Mouse (Mus musculus): ENCODE results near the gene Olfr295. TPM values are rescaled to one million over a fixed set of nuclear protein-coding genes. Genes with fewer than 3 reads are reported as not detected.

The Olfr295 gene
- total RNA-seq (2023; ENCODE audit: inconsistent age) = not detected in 4 replicates

DNA sequence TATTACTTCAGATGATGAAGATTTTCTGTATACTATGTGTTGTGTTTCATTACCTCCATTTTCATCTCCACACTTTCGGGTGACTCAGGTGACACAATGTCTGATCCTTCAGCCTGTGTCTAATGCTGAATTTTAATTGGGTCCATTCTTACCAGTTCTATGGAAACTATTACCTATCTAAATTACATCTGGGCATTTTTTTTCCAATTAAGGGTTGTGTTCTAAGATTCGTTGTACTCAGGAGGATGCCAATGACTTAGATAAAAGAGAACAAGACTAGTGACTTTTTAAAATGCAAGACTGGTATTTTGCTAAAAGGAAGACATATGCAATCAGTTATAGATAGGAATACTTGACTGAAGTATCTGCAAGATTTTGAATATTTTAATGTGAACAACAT is at the start of gene Olfr295:
Gene Olfr295, plus strand, starts transcription at position 301 of the 400 bp plus-strand sequence.

DNA sequence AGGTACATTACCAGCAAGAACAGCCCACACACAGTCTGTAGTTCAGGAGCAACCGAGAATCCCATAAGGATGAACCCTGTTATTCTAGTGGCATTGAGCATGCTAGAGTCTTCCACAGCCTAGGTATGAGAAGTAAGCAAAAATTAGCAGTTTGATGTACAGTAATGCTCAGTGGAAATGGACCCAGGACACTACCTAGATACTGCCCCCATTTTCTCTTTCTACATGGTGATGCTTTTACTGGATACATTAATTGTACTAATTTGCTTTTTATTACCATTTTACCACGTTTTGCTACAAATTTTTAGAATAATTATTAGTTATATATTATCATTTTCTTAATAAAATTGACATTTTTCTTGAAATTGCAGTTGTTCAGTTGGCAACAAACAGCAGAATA is 32.9 kb downstream of the Olfr295 start, which contains the start of gene Olfr294:
Gene Olfr294, minus strand, starts transcription at position 101 of the 400 bp plus-strand sequence.

Other genes starting within 250 kb of the Olfr295 start
- not detected in 4 replicates for gene Olfr307, start 246.3 kb upstream of the Olfr295 start, total RNA-seq (2023; ENCODE audit: inconsistent age)
- not detected in 4 replicates for gene Olfr305, start 216.9 kb upstream of the Olfr295 start, total RNA-seq (2023; ENCODE audit: inconsistent age)
- not detected in 4 replicates for gene Olfr304, start 197.2 kb upstream of the Olfr295 start, total RNA-seq (2023; ENCODE audit: inconsistent age)
- not detected in 4 replicates for gene Olfr303, start 186.1 kb upstream of the Olfr295 start, total RNA-seq (2023; ENCODE audit: inconsistent age)
- not detected in 4 replicates for gene Olfr301, start 180.0 kb upstream of the Olfr295 start, total RNA-seq (2023; ENCODE audit: inconsistent age)
- gene Olfr299, start 123.9 kb upstream of the Olfr295 start, total RNA-seq (2023; ENCODE audit: inconsistent age) = not detected in 4 replicates
- gene Olfr298, start 91.4 kb upstream of the Olfr295 start, total RNA-seq (2023; ENCODE audit: inconsistent age) = not detected in 4 replicates
- gene Olfr297, start 63.9 kb upstream of the Olfr295 start, total RNA-seq (2023; ENCODE audit: inconsistent age) = not detected in 4 replicates
- gene Olfr294, start 32.8 kb downstream of the Olfr295 start, total RNA-seq (2023; ENCODE audit: inconsistent age) = not detected in 4 replicates
- not detected in 4 replicates for gene Olfr293, start 65.2 kb downstream of the Olfr295 start, total RNA-seq (2023; ENCODE audit: inconsistent age)
- not detected in 4 replicates for gene Olfr292, start 104.5 kb downstream of the Olfr295 start, total RNA-seq (2023; ENCODE audit: inconsistent age)
- not detected in 4 replicates for gene Folh1, start 192.1 kb downstream of the Olfr295 start, total RNA-seq (2023; ENCODE audit: inconsistent age)
- gene Vmn2r77, start 211.2 kb downstream of the Olfr295 start, total RNA-seq (2023; ENCODE audit: inconsistent age) = not detected in 4 replicates

All from B cell, adult (primary cell).